Mouse (Mus musculus) heart, postnatal 0 days (tissue): Measurements from ENCODE around the gene Cdca4. TPM values are rescaled to one million over a fixed set of nuclear protein-coding genes. Genes with fewer than 3 reads are reported as not detected.

Experiments used
- ATAC-seq: fragments of 200-750 bp; cut with Nextera tagmentation; 2 replicates; pipeline ENCODE4 v1.8.0; 2017; ENCODE audit warnings: low read depth, moderate number of reproducible peaks, moderate library complexity; ENCODE audit not compliant: insufficient read depth
- DNase-seq: peaks from one replicate; pipeline ENCODE4 v3.0.0-alpha.2; 2016; ENCODE audit warnings: low spot score
- H3K27ac ChIP-seq: fragments of 300-500 bp; sonication (generic); 2 replicates; pipeline ENCODE4 v1.5.1; 2014; ENCODE audit warnings: low read depth, mild to moderate bottlenecking
- H3K27me3 ChIP-seq: fragments of 300-500 bp; sonication (generic); 2 replicates; pipeline ENCODE4 v1.6.1; 2014; ENCODE audit warnings: low read length, mixed read lengths; ENCODE audit not compliant: control insufficient read depth, insufficient read depth
- H3K36me3 ChIP-seq: fragments of 300-500 bp; sonication (generic); replicated peaks from 2 replicates; pipeline ENCODE4 v1.6.1; 2014; ENCODE audit warnings: low read length, mixed read lengths; ENCODE audit not compliant: control insufficient read depth, insufficient read depth
- H3K4me1 ChIP-seq: fragments of 300-500 bp; sonication (generic); 2 replicates; pipeline ENCODE4 v1.6.1; 2014; ENCODE audit warnings: antibody characterized with exemption; ENCODE audit not compliant: control insufficient read depth, insufficient read depth
- H3K4me2 ChIP-seq: fragments of 300-500 bp; sonication (generic); 2 replicates; pipeline ENCODE4 v1.6.1; 2014; ENCODE audit warnings: low read depth, mild to moderate bottlenecking, low read length, moderate library complexity
- H3K4me3 ChIP-seq: fragments of 300-500 bp; sonication (generic); 2 replicates; pipeline ENCODE4 v1.5.1; 2014; ENCODE audit warnings: low read depth, low read length
- H3K9ac ChIP-seq: fragments of 300-500 bp; sonication (generic); replicated peaks from 2 replicates; pipeline ENCODE4 v1.6.1; 2014; ENCODE audit warnings: low read depth, low read length, mixed read lengths
- H3K9me3 ChIP-seq: fragments of 300-500 bp; sonication (generic); replicated peaks from 2 replicates; pipeline ENCODE4 v1.6.1; 2016; ENCODE audit warnings: low read length; ENCODE audit not compliant: control insufficient read depth
- CTCF ChIP-seq: IDR thresholded peaks from 2 replicates; pipeline ENCODE4 v1.5.1; 2016; ENCODE audit warnings: antibody characterized with exemption, control low read depth, low read depth
- EP300 ChIP-seq: IDR thresholded peaks from 2 replicates; pipeline ENCODE4 v1.6.1; 2016; ENCODE audit warnings: antibody characterized with exemption, low read depth
- whole genome bisulfite sequencing: fragments of 180-500 bp; shearing (Covaris S2); extraction: QIAGEN DNeasy Blood & Tissue Kit; methylation state at CpG from one replicate; pipeline ENCODE4 v1.1.7; 2014; 5-methylcytosine and 5-hydroxymethylcytosine counted together
- polyA plus RNA-seq: library from polyadenylated mRNA; unstranded; fragments of >200 nt; fragmentation: Nextera tagmentation; extraction: Ambion mirVana; gene quantifications from 2 replicates; pipeline ENCODE4 v1.2.1, GENCODE M21; 2015
- total RNA-seq: library from RNA; depleted of rRNA; stranded (reverse); fragments of >200 nt; gene quantifications from 2 replicates; pipeline ENCODE4 v1.2.3, GENCODE M21; 2014; ENCODE audit warnings: low replicate concordance; rRNA removed

Cdca4 gene
- total RNA-seq: 27.7 and 32.2 TPM in 2 replicates
- 18.6 and 19.1 TPM in 2 replicates for polyA plus RNA-seq

- H3K9ac ChIP-seq: peak within 1 kb of the TSS; percentile 80
- WGBS: under 1% methylated on average over 68 of the region's 72 CpGs
- peaks cover 27% of the 10 kb centered on the region for H3K4me1 ChIP-seq
- H3K27me3 ChIP-seq: no peaks in the 10 kb centered on the region
- no peaks in the 10 kb centered on the region for H3K9me3 ChIP-seq
- peak; percentile 40 for TF ChIP-seq CTCF
- no peak for TF ChIP-seq EP300
- DNase-seq: peak; percentile 97
- ATAC-seq: peak; percentile 96
- peak within 1 kb of the TSS; percentile 93 for H3K27ac ChIP-seq
- peaks cover 14% of the 10 kb centered on the region; the same call in 1 of the 2 replicates for H3K36me3 ChIP-seq
- peak within 1 kb of the TSS; percentile 84 for H3K4me2 ChIP-seq
- peak within 1 kb of the TSS; percentile 75 for H3K4me3 ChIP-seq
These were observed at the start of gene Cdca4 for GRCm38 (mm10) chr12:112829244-112829864. Gene Cdca4 (minus strand): TSS chr12:112829423.

GRCm38 (mm10) chr12:112877607-112878020 lies 48.4 kb upstream of the Cdca4 start:
- 2% methylated on average over 37 of the region's 37 CpGs for WGBS
- no peak for ATAC-seq
- Histone ChIP-seq H3K36me3 (no peaks in the 10 kb centered on the region), H3K27ac (no peak overlapping the region), H3K27me3 (peaks cover 75% of the 10 kb centered on the region), H3K9me3 (no peaks in the 10 kb centered on the region), H3K9ac (0 out of 2 replicates have a peak overlapping the region, but pooled peaks have one; percentile 27), H3K4me1 (peaks cover 9% of the 10 kb centered on the region; the same call in 1 of the 2 replicates), H3K4me2 (peak overlapping the region; percentile 62), H3K4me3 (peak overlapping the region; percentile 43)
- no peak for DNase-seq
- no peak for TF ChIP-seq CTCF
- TF ChIP-seq EP300: no peak

GRCm38 (mm10) chr12:112877073-112877576 lies 47.9 kb upstream of the Cdca4 start:
- no peak for DNase-seq
- Histone ChIP-seq H3K9me3 (no peaks in the 10 kb centered on the region), H3K4me1 (peaks cover 9% of the 10 kb centered on the region; the same call in 1 of the 2 replicates), H3K36me3 (no peaks in the 10 kb centered on the region), H3K27me3 (peaks cover 80% of the 10 kb centered on the region), H3K4me3 (peak overlapping the region; percentile 43), H3K9ac (0 out of 2 replicates have a peak overlapping the region, but pooled peaks have one; percentile 27), H3K4me2 (peak overlapping the region; percentile 62), H3K27ac (no peak overlapping the region)
- TF ChIP-seq EP300 (no peak), CTCF (no peak)
- WGBS: 6% methylated on average over 17 of the region's 17 CpGs
- ATAC-seq: no peak

- Histone ChIP-seq H3K9me3 (no peaks in the 10 kb centered on the region), H3K36me3 (no peaks in the 10 kb centered on the region), H3K4me2 (peak overlapping the region; percentile 62), H3K27ac (no peak overlapping the region), H3K4me3 (peak overlapping the region; percentile 5; the same call in 1 of the 2 replicates), H3K4me1 (peaks cover 9% of the 10 kb centered on the region; the same call in 1 of the 2 replicates), H3K27me3 (peaks cover 80% of the 10 kb centered on the region), H3K9ac (no peak overlapping the region)
- no peak for DNase-seq
- ATAC-seq: no peak
- 6% methylated on average over 28 of the region's 28 CpGs for WGBS
- no peak for TF ChIP-seq EP300
- no peak for TF ChIP-seq CTCF
These were observed 47.3 kb upstream of the Cdca4 start for GRCm38 (mm10) chr12:112876332-112877072.

GRCm38 (mm10) chr12:112875225-112876013 lies 46.2 kb upstream of the Cdca4 start:
- no peak overlapping the region for H3K4me3 ChIP-seq
- H3K9me3 ChIP-seq: no peaks in the 10 kb centered on the region
- TF ChIP-seq EP300 (no peak), CTCF (peak; percentile 96)
- H3K4me1 ChIP-seq: peaks cover 9% of the 10 kb centered on the region; the same call in 1 of the 2 replicates
- peak; percentile 89 for DNase-seq
- peaks cover 85% of the 10 kb centered on the region for H3K27me3 ChIP-seq
- H3K27ac ChIP-seq: no peak overlapping the region
- ATAC-seq: peak; percentile 77
- H3K4me2 ChIP-seq: no peak overlapping the region
- no peaks in the 10 kb centered on the region for H3K36me3 ChIP-seq
- 19% methylated on average over 16 of the region's 16 CpGs for WGBS
- no peak overlapping the region for H3K9ac ChIP-seq
